Mouse (Mus musculus) heart, postnatal 0 days (tissue): ENCODE measurements around the gene Nt5dc3. TPM values are rescaled to one million over a fixed set of nuclear protein-coding genes. Genes with fewer than 3 reads are reported as not detected.

Experiments used
- ATAC-seq: fragments of 200-750 bp; cut with Nextera tagmentation; 2 replicates; pipeline ENCODE4 v1.8.0; 2017; ENCODE audit warnings: low read depth, moderate number of reproducible peaks, moderate library complexity; ENCODE audit not compliant: insufficient read depth
- DNase-seq: peaks from one replicate; pipeline ENCODE4 v3.0.0-alpha.2; 2016; ENCODE audit warnings: low spot score
- H3K27ac ChIP-seq: fragments of 300-500 bp; sonication (generic); 2 replicates; pipeline ENCODE4 v1.5.1; 2014; ENCODE audit warnings: low read depth, mild to moderate bottlenecking
- H3K27me3 ChIP-seq: fragments of 300-500 bp; sonication (generic); 2 replicates; pipeline ENCODE4 v1.6.1; 2014; ENCODE audit warnings: low read length, mixed read lengths; ENCODE audit not compliant: control insufficient read depth, insufficient read depth
- H3K36me3 ChIP-seq: fragments of 300-500 bp; sonication (generic); replicated peaks from 2 replicates; pipeline ENCODE4 v1.6.1; 2014; ENCODE audit warnings: low read length, mixed read lengths; ENCODE audit not compliant: control insufficient read depth, insufficient read depth
- H3K4me1 ChIP-seq: fragments of 300-500 bp; sonication (generic); 2 replicates; pipeline ENCODE4 v1.6.1; 2014; ENCODE audit warnings: antibody characterized with exemption; ENCODE audit not compliant: control insufficient read depth, insufficient read depth
- H3K4me2 ChIP-seq: fragments of 300-500 bp; sonication (generic); 2 replicates; pipeline ENCODE4 v1.6.1; 2014; ENCODE audit warnings: low read depth, mild to moderate bottlenecking, low read length, moderate library complexity
- H3K4me3 ChIP-seq: fragments of 300-500 bp; sonication (generic); 2 replicates; pipeline ENCODE4 v1.5.1; 2014; ENCODE audit warnings: low read depth, low read length
- H3K9ac ChIP-seq: fragments of 300-500 bp; sonication (generic); replicated peaks from 2 replicates; pipeline ENCODE4 v1.6.1; 2014; ENCODE audit warnings: low read depth, low read length, mixed read lengths
- H3K9me3 ChIP-seq: fragments of 300-500 bp; sonication (generic); replicated peaks from 2 replicates; pipeline ENCODE4 v1.6.1; 2016; ENCODE audit warnings: low read length; ENCODE audit not compliant: control insufficient read depth
- CTCF ChIP-seq: IDR thresholded peaks from 2 replicates; pipeline ENCODE4 v1.5.1; 2016; ENCODE audit warnings: antibody characterized with exemption, control low read depth, low read depth
- EP300 ChIP-seq: IDR thresholded peaks from 2 replicates; pipeline ENCODE4 v1.6.1; 2016; ENCODE audit warnings: antibody characterized with exemption, low read depth
- WGBS: fragments of 180-500 bp; shearing (Covaris S2); extraction: QIAGEN DNeasy Blood & Tissue Kit; methylation state at CpG from one replicate; pipeline ENCODE4 v1.1.7; 2014; 5-methylcytosine and 5-hydroxymethylcytosine counted together
- polyA plus RNA-seq: library from polyadenylated mRNA; unstranded; fragments of >200 nt; fragmentation: Nextera tagmentation; extraction: Ambion mirVana; gene quantifications from 2 replicates; pipeline ENCODE4 v1.2.1, GENCODE M21; 2015
- total RNA-seq: library from RNA; depleted of rRNA; stranded (reverse); fragments of >200 nt; gene quantifications from 2 replicates; pipeline ENCODE4 v1.2.3, GENCODE M21; 2014; ENCODE audit warnings: low replicate concordance

Gene Nt5dc3
- total and polyA plus RNA-seq, 2 experiments from 2014 or later: 4.2 to 22.4 TPM

GRCm38 (mm10) chr10:86771701-86772100, 7.1 kb upstream of the Nt5dc3 start:
- no peak overlapping the region for H3K4me2 ChIP-seq
- H3K9ac ChIP-seq: no peak overlapping the region
- 75% methylated on average over 5 of the region's 5 CpGs for WGBS
- H3K9me3 ChIP-seq: no peaks in the 10 kb centered on the region
- no peak overlapping the region for H3K4me3 ChIP-seq
- ATAC-seq: no peak
- TF ChIP-seq EP300: no peak
- no peak for TF ChIP-seq CTCF
- H3K4me1 ChIP-seq: 0 out of 2 replicates have a peak, but pooled peaks cover under 1% of the 10 kb centered on the region
- DNase-seq: no peak
- no peak overlapping the region for H3K27ac ChIP-seq
- no peaks in the 10 kb centered on the region for H3K36me3 ChIP-seq
- no peaks in the 10 kb centered on the region for H3K27me3 ChIP-seq

GRCm38 (mm10) chr10:86772231-86772631, 6.6 kb upstream of the Nt5dc3 start:
- no peak overlapping the region for H3K9ac ChIP-seq
- no peaks in the 10 kb centered on the region for H3K36me3 ChIP-seq
- no peak overlapping the region for H3K4me2 ChIP-seq
- no peak overlapping the region for H3K27ac ChIP-seq
- DNase-seq (peak; percentile 5), ATAC-seq (no peak)
- H3K9me3 ChIP-seq: no peaks in the 10 kb centered on the region
- 46% methylated on average over 6 of the region's 6 CpGs for WGBS
- peaks cover 5% of the 10 kb centered on the region; the same call in 1 of the 2 replicates for H3K4me1 ChIP-seq
- H3K27me3 ChIP-seq: no peaks in the 10 kb centered on the region
- no peak overlapping the region for H3K4me3 ChIP-seq
- TF ChIP-seq CTCF (no peak), EP300 (no peak)

GRCm38 (mm10) chr10:86773360-86773759, 5.4 kb upstream of the Nt5dc3 start:
- Histone ChIP-seq H3K4me1 (peaks cover 14% of the 10 kb centered on the region; the same call in 1 of the 2 replicates), H3K27me3 (no peaks in the 10 kb centered on the region), H3K27ac (no peak overlapping the region), H3K4me2 (no peak overlapping the region), H3K9ac (no peak overlapping the region), H3K36me3 (no peaks in the 10 kb centered on the region), H3K4me3 (no peak overlapping the region), H3K9me3 (no peaks in the 10 kb centered on the region)
- DNase-seq (no peak), ATAC-seq (no peak)
- 62% methylated on average over 4 of the region's 4 CpGs for WGBS
- TF ChIP-seq CTCF (no peak), EP300 (no peak)

GRCm38 (mm10) chr10:86776281-86776680, 2.5 kb upstream of the Nt5dc3 start:
- Histone ChIP-seq H3K27me3 (no peaks in the 10 kb centered on the region), H3K9me3 (no peaks in the 10 kb centered on the region), H3K4me3 (no peak overlapping the region), H3K4me2 (no peak overlapping the region), H3K27ac (peak overlapping the region; percentile 28; the same call in 1 of the 2 replicates), H3K4me1 (peaks cover 27% of the 10 kb centered on the region), H3K36me3 (no peaks in the 10 kb centered on the region), H3K9ac (no peak overlapping the region)
- no peak for TF ChIP-seq CTCF
- TF ChIP-seq EP300: no peak
- 65% methylated on average over 9 of the region's 9 CpGs for WGBS
- ATAC-seq: no peak
- DNase-seq: peak; percentile 6

- peaks cover 39% of the 10 kb centered on the region for H3K4me1 ChIP-seq
- H3K27me3 ChIP-seq: no peaks in the 10 kb centered on the region
- DNase-seq: peak; percentile 16
- TF ChIP-seq EP300 (no peak), CTCF (no peak)
- WGBS: 17% methylated on average over 19 of the region's 19 CpGs
- peak overlapping the region; percentile 91 for H3K4me2 ChIP-seq
- H3K4me3 ChIP-seq: peak overlapping the region; percentile 75
- H3K9ac ChIP-seq: peak overlapping the region; percentile 81
- H3K27ac ChIP-seq: peak overlapping the region; percentile 90
- H3K9me3 ChIP-seq: no peaks in the 10 kb centered on the region
- no peak for ATAC-seq
- no peaks in the 10 kb centered on the region for H3K36me3 ChIP-seq
Measured at GRCm38 (mm10) chr10:86777614-86778319, 1.0 kb upstream of the Nt5dc3 start.

- H3K4me2 ChIP-seq: peak overlapping the region; percentile 91
- peaks cover 50% of the 10 kb centered on the region for H3K4me1 ChIP-seq
- ATAC-seq: peak; percentile 18
- H3K36me3 ChIP-seq: no peaks in the 10 kb centered on the region
- H3K4me3 ChIP-seq: peak overlapping the region; percentile 75
- H3K9me3 ChIP-seq: no peaks in the 10 kb centered on the region
- no peak for TF ChIP-seq EP300
- TF ChIP-seq CTCF: no peak
- H3K27me3 ChIP-seq: no peaks in the 10 kb centered on the region
- DNase-seq: peak; percentile 56
- under 1% methylated on average over 57 of the region's 58 CpGs for WGBS
- H3K9ac ChIP-seq: peak overlapping the region; percentile 81
- peak overlapping the region; percentile 90 for H3K27ac ChIP-seq
Measured at GRCm38 (mm10) chr10:86779117-86779755, 431 bp downstream of the Nt5dc3 start.
